Mouse (Mus musculus) CH12.LX (cell line): Measurements from ENCODE around the gene Slc4a10. TPM values are rescaled to one million over a fixed set of nuclear protein-coding genes. Genes with fewer than 3 reads are reported as not detected.

Source experiments
- DNase-seq: peaks from one replicate; pipeline ENCODE4 v3.0.0-alpha.2; 2013; ENCODE audit errors: extremely low read depth
- H3K27ac ChIP-seq: 2 replicates; pipeline ENCODE4 v1.5.1; 2012; ENCODE audit warnings: low read depth, mild to moderate bottlenecking, control low read depth, moderate library complexity; ENCODE audit not compliant: insufficient read depth
- H3K27me3 ChIP-seq: replicated peaks from 2 replicates; pipeline ENCODE3; 2012; ENCODE audit warnings: inconsistent platforms
- H3K36me3 ChIP-seq, 2 experiments: replicated peaks in 1 of 2; 2 replicates each; pipeline versions ENCODE3 to v1.6.1; 2012; ENCODE audit warnings: inconsistent platforms in 1 of 2, low read length in 1 of 2, mild to moderate bottlenecking in 1 of 2, mixed read lengths in 1 of 2, moderate library complexity in 1 of 2; ENCODE audit not compliant: control insufficient read depth in 1 of 2, insufficient read depth in 1 of 2
- H3K4me1 ChIP-seq, 2 experiments: 2 replicates each; pipeline ENCODE4 v1.6.1; 2012; ENCODE audit warnings: inconsistent platforms in 1 of 2, moderate library complexity in 1 of 2; ENCODE audit not compliant: insufficient read depth in 2 of 2, control insufficient read depth in 1 of 2
- H3K4me2 ChIP-seq: 2 replicates; pipeline ENCODE4 v1.6.1; 2012; ENCODE audit warnings: low read depth, mild to moderate bottlenecking, control low read depth; ENCODE audit not compliant: poor library complexity, insufficient read depth, severe bottlenecking
- H3K4me3 ChIP-seq, 3 experiments: fragments of 150-350 bp in 1 of 3; sonication (generic) in 1 of 3; replicated peaks in 1 of 3; 2 replicates each; pipeline versions ENCODE3 to v1.5.1; 2011 to 2012; ENCODE audit warnings: low read depth in 2 of 3, low read length in 2 of 3, mild to moderate bottlenecking in 2 of 3, moderate library complexity in 2 of 3, control low read depth in 1 of 3, improper control_type of control experiment in 1 of 3, inconsistent platforms in 1 of 3, mixed read lengths in 1 of 3; ENCODE audit not compliant: poor library complexity in 1 of 3
- H3K79me2 ChIP-seq: replicated peaks from 2 replicates; pipeline ENCODE4 v1.6.1; 2012; ENCODE audit warnings: mild to moderate bottlenecking, moderate library complexity; ENCODE audit not compliant: control insufficient read depth, poor library complexity, insufficient read depth, severe bottlenecking; ENCODE audit errors: extremely low read depth
- H3K9ac ChIP-seq: 2 replicates; pipeline ENCODE4 v1.6.1; 2012; ENCODE audit warnings: low read depth, mild to moderate bottlenecking, control low read depth, moderate library complexity; ENCODE audit not compliant: insufficient read depth
- H3K9me3 ChIP-seq: replicated peaks from 2 replicates; pipeline ENCODE3; 2012; ENCODE audit warnings: low read length, inconsistent platforms, mixed read lengths
- BHLHE40 ChIP-seq: IDR thresholded peaks from 2 replicates; pipeline ENCODE4 v1.6.1; 2011; ENCODE audit warnings: mild to moderate bottlenecking, low read depth, low read length, improper control_type of control experiment
- CHD1 ChIP-seq: IDR thresholded peaks from 2 replicates; pipeline ENCODE4 v1.6.1; 2012; ENCODE audit warnings: low read depth, low read length, improper control_type of control experiment, inconsistent platforms
- CHD2 ChIP-seq: IDR thresholded peaks from 2 replicates; pipeline ENCODE4 v1.6.1; 2011; ENCODE audit warnings: low read length, improper control_type of control experiment
- CTCF ChIP-seq, 2 experiments: IDR thresholded peaks in 1 of 2; conservative IDR thresholded peaks in 1 of 2; 2 replicates each; pipeline ENCODE4 v1.5.1; 2011 to 2012; ENCODE audit warnings: low read depth in 2 of 2, low read length in 2 of 2, improper control_type of control experiment in 1 of 2, inconsistent platforms in 1 of 2, mild to moderate bottlenecking in 1 of 2, moderate library complexity in 1 of 2
- E2F4 ChIP-seq: IDR thresholded peaks from 2 replicates; pipeline ENCODE4 v1.6.1; 2011; ENCODE audit warnings: low read depth, low read length, improper control_type of control experiment; ENCODE audit not compliant: insufficient replicate concordance
- ELF1 ChIP-seq: IDR thresholded peaks from 2 replicates; pipeline ENCODE4 v1.6.1; 2014; ENCODE audit warnings: low read depth, mild to moderate bottlenecking, inconsistent platforms, low read length, improper control_type of control experiment
- ETS1 ChIP-seq: conservative IDR thresholded peaks from 2 replicates; pipeline ENCODE4 v1.6.1; 2012; ENCODE audit warnings: low read depth, mild to moderate bottlenecking, inconsistent platforms, low read length, improper control_type of control experiment, moderate library complexity
- GABPA ChIP-seq: IDR thresholded peaks from 2 replicates; pipeline ENCODE4 v1.6.1; 2012; ENCODE audit warnings: low read depth, low read length, improper control_type of control experiment, inconsistent platforms; ENCODE audit not compliant: insufficient replicate concordance
- IRF4 ChIP-seq: IDR thresholded peaks from 2 replicates; pipeline ENCODE4 v1.6.1; 2014; ENCODE audit warnings: low read depth, mild to moderate bottlenecking, inconsistent platforms, low read length, improper control_type of control experiment
- JUN ChIP-seq: IDR thresholded peaks from 2 replicates; pipeline ENCODE4 v1.6.1; 2011; ENCODE audit warnings: low read depth, mild to moderate bottlenecking, low read length, improper control_type of control experiment, moderate library complexity; ENCODE audit not compliant: insufficient read depth
- JUND ChIP-seq: conservative IDR thresholded peaks from 2 replicates; pipeline ENCODE4 v1.6.1; 2011; ENCODE audit warnings: low read depth, low read length, improper control_type of control experiment
- MAX ChIP-seq: IDR thresholded peaks from 2 replicates; pipeline ENCODE4 v1.6.1; 2011; ENCODE audit warnings: low read length, improper control_type of control experiment
- MAZ ChIP-seq: IDR thresholded peaks from 2 replicates; pipeline ENCODE4 v1.6.1; 2012; ENCODE audit warnings: low read depth, mild to moderate bottlenecking, inconsistent platforms, low read length, improper control_type of control experiment, moderate library complexity
- MEF2A ChIP-seq: IDR thresholded peaks from 2 replicates; pipeline ENCODE4 v1.6.1; 2014; ENCODE audit warnings: low read depth, mild to moderate bottlenecking, inconsistent platforms, low read length, improper control_type of control experiment, borderline replicate concordance
- MXI1 ChIP-seq: IDR thresholded peaks from 2 replicates; pipeline ENCODE4 v1.6.1; 2011; ENCODE audit warnings: mild to moderate bottlenecking, low read depth, low read length, improper control_type of control experiment
- MYC ChIP-seq: IDR thresholded peaks from 2 replicates; pipeline ENCODE4 v1.6.1; 2011; ENCODE audit warnings: low read depth, mild to moderate bottlenecking, improper control_type of control experiment, low read length
- NELFE ChIP-seq: IDR thresholded peaks from 2 replicates; pipeline ENCODE4 v1.6.1; 2011; ENCODE audit warnings: low read depth, low read length, improper control_type of control experiment
- POLR2A ChIP-seq: IDR thresholded peaks from 2 replicates; pipeline ENCODE4 v1.6.1; 2011; ENCODE audit warnings: low read depth, mild to moderate bottlenecking, improper control_type of control experiment, low read length
- RCOR1 ChIP-seq: conservative IDR thresholded peaks from 2 replicates; pipeline ENCODE4 v1.6.1; 2012; ENCODE audit warnings: low read depth, mild to moderate bottlenecking, inconsistent platforms, low read length, improper control_type of control experiment
- SMC3 ChIP-seq: IDR thresholded peaks from 2 replicates; pipeline ENCODE4 v1.6.1; 2011; ENCODE audit warnings: low read depth, low read length, improper control_type of control experiment
- TBP ChIP-seq: conservative IDR thresholded peaks from 2 replicates; pipeline ENCODE4 v1.6.1; 2011; ENCODE audit warnings: low read depth, low read length, improper control_type of control experiment
- TCF12 ChIP-seq: IDR thresholded peaks from 2 replicates; pipeline ENCODE4 v1.6.1; 2014; ENCODE audit warnings: low read depth, mild to moderate bottlenecking, inconsistent platforms, low read length, improper control_type of control experiment
- USF1 ChIP-seq: IDR thresholded peaks from 2 replicates; pipeline ENCODE4 v1.6.1; 2014; ENCODE audit warnings: low read depth, mild to moderate bottlenecking, inconsistent platforms, low read length, improper control_type of control experiment
- ZKSCAN1 ChIP-seq: IDR thresholded peaks from 2 replicates; pipeline ENCODE4 v1.6.1; 2012; ENCODE audit warnings: low read depth, inconsistent platforms, low read length, improper control_type of control experiment, borderline replicate concordance
- dilution Hi-C: fragments of 300-500 bp; cut with MboI; formaldehyde crosslinking; loops from 2 replicates; pipeline ENCODE4 v1.14.3; 2020; ENCODE audit warnings: low sequenced_read_pairs; ENCODE audit not compliant: extremely low pct_unique_long_range_greater_than_20kb, extremely low pct_ligation_motif_present
- in situ Hi-C: fragments of 300-500 bp; cut with MboI; formaldehyde crosslinking; loops from 3 replicates; pipeline ENCODE4 v1.14.3; 2019; ENCODE audit warnings: low sequenced_read_pairs, low pct_ligation_motif_present, low pct_unique_long_range_greater_than_20kb, mixed read lengths
- polyA plus RNA-seq: library from polyadenylated mRNA; unstranded; fragments of >175 nt; gene quantifications from 2 replicates; pipeline ENCODE4 v1.2.1, GENCODE M21; 2012; ENCODE audit warnings: low read depth; ENCODE audit not compliant: insufficient read length
- total RNA-seq, 2 experiments: library from RNA; depleted of rRNA; stranded (reverse); fragments of 300-350 nt in 1 of 2; fragments of >200 nt in 1 of 2; gene quantifications; 2 replicates each; pipeline ENCODE4 v1.2.3; 2012 to 2014

The Slc4a10 gene
- total and polyA plus RNA-seq, 3 experiments, result not detected

GRCm38 (mm10) chr2:62337086-62337485 is 290.8 kb downstream of the Slc4a10 start:
- in situ Hi-C loops, result loop anchor here (10.0 kb wide), 1 partner anchor 98 kb away; no protein-coding TSS in a partner anchor

GRCm38 (mm10) chr2:62339222-62339944 is 293.1 kb downstream of the Slc4a10 start:
- dilution Hi-C loops, result no loop called here

More at GRCm38 (mm10) chr2:62337086-62337485, 290.8 kb downstream of the Slc4a10 start:
- no peak for TF ChIP-seq MXI1
- TF ChIP-seq IRF4, result peak; percentile 69
- TF ChIP-seq USF1, result no peak
- no peak for TF ChIP-seq MAZ
- TF ChIP-seq TCF12, result peak; percentile 11; the same call in 1 of the 2 replicates
- TF ChIP-seq BHLHE40, result peak; percentile 56
- peak; percentile 30; the same call in 1 of the 2 replicates for TF ChIP-seq JUN
- dilution Hi-C loops, result no loop called here
- no peak for DNase-seq
- H3K4me1 ChIP-seq, result peaks cover 8 to 18% of the 10 kb centered on the region in 2 experiments; a peak in 3 of 4 replicates
- H3K27ac ChIP-seq, result no peak overlapping the region
- no peak overlapping the region for H3K9ac ChIP-seq
- no peaks in the 10 kb centered on the region for H3K27me3 ChIP-seq
- H3K4me2 ChIP-seq, result no peak overlapping the region
- H3K36me3 ChIP-seq, result no peaks in the 10 kb centered on the region
- H3K9me3 ChIP-seq, result no peaks in the 10 kb centered on the region
- H3K4me3 ChIP-seq, result no peak overlapping the region
- no peaks in the 10 kb centered on the region for H3K79me2 ChIP-seq

GRCm38 (mm10) chr2:62341061-62341733 is 294.9 kb downstream of the Slc4a10 start:
- no peak for DNase-seq
- dilution Hi-C loops (no loop called here), in situ Hi-C loops (no loop called here)
- H3K9ac ChIP-seq, result no peak overlapping the region
- no peaks in the 10 kb centered on the region for H3K9me3 ChIP-seq
- H3K4me1 ChIP-seq, result peaks cover 9 to 29% of the 10 kb centered on the region in 2 experiments; a peak in 3 of 4 replicates
- H3K36me3 ChIP-seq, result no peaks in the 10 kb centered on the region
- TF ChIP-seq CTCF (conservative IDR thresholded peaks at IDR 0.05 in 1 of 2, IDR thresholded peaks at IDR 0.05 in 1 of 2; ENCODE audit: low read depth in 2 of 2, low read length in 2 of 2) (no peak), MEF2A (no peak), JUN (no peak), TCF12 (no peak), TBP (no peak), SMC3 (no peak), CHD2 (no peak), CHD1 (no peak), GABPA (no peak), ETS1 (no peak), USF1 (no peak), NELFE (no peak), MXI1 (no peak), POLR2A (no peak), ZKSCAN1 (no peak), MAX (no peak), ELF1 (no peak)
- H3K79me2 ChIP-seq, result no peaks in the 10 kb centered on the region
- H3K27me3 ChIP-seq, result no peaks in the 10 kb centered on the region
- H3K4me2 ChIP-seq, result no peak overlapping the region
- H3K27ac ChIP-seq, result no peak overlapping the region
- H3K4me3 ChIP-seq, result no peak overlapping the region

More at GRCm38 (mm10) chr2:62339222-62339944, 293.1 kb downstream of the Slc4a10 start:
- Histone ChIP-seq H3K4me2 (no peak overlapping the region), H3K79me2 (no peaks in the 10 kb centered on the region), H3K4me1 (peaks cover 6 to 20% of the 10 kb centered on the region in 2 experiments; a peak in 2 of 4 replicates), H3K4me3 (no peak overlapping the region), H3K27ac (no peak overlapping the region), H3K9ac (no peak overlapping the region), H3K36me3 (no peaks in the 10 kb centered on the region), H3K9me3 (no peaks in the 10 kb centered on the region), H3K27me3 (no peaks in the 10 kb centered on the region)
- TF ChIP-seq MYC (no peak), E2F4 (no peak), JUND (no peak), USF1 (no peak), RCOR1 (no peak)
- DNase-seq, result no peak
- in situ Hi-C loops, result loop anchor here (10.0 kb wide), 1 partner anchor 95 kb away; no protein-coding TSS in a partner anchor
